Mouse (Mus musculus): Measurements from ENCODE around the gene Gm42420. TPM values are rescaled to one million over a fixed set of nuclear protein-coding genes. Genes with fewer than 3 reads are reported as not detected.

Gm42420 gene
- polyA plus RNA-seq, 1 experiment, result 0.22 TPM

- Histone ChIP-seq H3K79me2 (ENCODE audit: control insufficient read depth, insufficient read depth) (no peaks in the 10 kb centered on the region), H3K36me3 (ENCODE audit: control insufficient read depth, insufficient read depth) (no peaks in the 10 kb centered on the region), H3ac (ENCODE audit: control insufficient read depth, insufficient read length) (no peak overlapping the region), H3K4me3 (no peak overlapping the region), H3K27me3 (ENCODE audit: control insufficient read depth, insufficient read depth, insufficient read length) (peaks cover 4% of the 10 kb centered on the region), H3K4me2 (ENCODE audit: low read depth) (no peak overlapping the region)
- TF ChIP-seq CEBPB (IDR thresholded peaks at IDR 0.05; ENCODE audit: insufficient read depth, poor library complexity, severe bottlenecking) (no peak), USF1 (IDR thresholded peaks at IDR 0.05; ENCODE audit: low read depth) (no peak), MYOG (IDR thresholded peaks at IDR 0.05; ENCODE audit: control insufficient read depth in 1 of 3, insufficient read depth in 1 of 3, insufficient read length in 2 of 3, low read depth in 2 of 3) (no peak), TCF3 (IDR thresholded peaks at IDR 0.05; ENCODE audit: insufficient read length, low read depth) (no peak), POLR2A (IDR thresholded peaks at IDR 0.05; ENCODE audit: insufficient read length, low read depth) (no peak), MAX (IDR thresholded peaks at IDR 0.05; ENCODE audit: low read depth) (no peak), SRF (IDR thresholded peaks at IDR 0.05; ENCODE audit: control insufficient read depth, insufficient read length, low read depth) (no peak), POLR2AphosphoS2 (IDR thresholded peaks at IDR 0.05; ENCODE audit: insufficient read length, low read depth) (no peak), TCF12 (IDR thresholded peaks at IDR 0.05; ENCODE audit: insufficient read depth, poor library complexity, severe bottlenecking) (no peak), REST (IDR thresholded peaks at IDR 0.05; ENCODE audit: insufficient read depth, insufficient read length) (no peak), E2F4 (IDR thresholded peaks at IDR 0.05; ENCODE audit: insufficient read depth) (no peak), MYOD1 (IDR thresholded peaks at IDR 0.05; ENCODE audit: control insufficient read depth in 1 of 3, insufficient read length in 2 of 3, low read depth in 2 of 3) (no peak)
Observed at GRCm38 (mm10) chr6:39567528-39567927, 18.0 kb upstream of the Gm42420 start.

- Histone ChIP-seq H3K79me2 (ENCODE audit: control insufficient read depth, insufficient read depth) (no peaks in the 10 kb centered on the region), H3K36me3 (ENCODE audit: control insufficient read depth, insufficient read depth) (no peaks in the 10 kb centered on the region), H3K4me2 (ENCODE audit: low read depth) (no peak overlapping the region), H3K27me3 (ENCODE audit: control insufficient read depth, insufficient read depth, insufficient read length) (peaks cover 4% of the 10 kb centered on the region), H3ac (ENCODE audit: control insufficient read depth, insufficient read length) (no peak overlapping the region), H3K4me3 (no peak overlapping the region)
- no peak for TF ChIP-seq REST (IDR thresholded peaks at IDR 0.05; ENCODE audit: insufficient read depth, insufficient read length)
- TF ChIP-seq POLR2AphosphoS2 (IDR thresholded peaks at IDR 0.05; ENCODE audit: insufficient read length, low read depth), result no peak
- no peak for TF ChIP-seq MYOG (IDR thresholded peaks at IDR 0.05; ENCODE audit: control insufficient read depth in 1 of 3, insufficient read depth in 1 of 3, insufficient read length in 2 of 3, low read depth in 2 of 3)
- TF ChIP-seq POLR2A (IDR thresholded peaks at IDR 0.05; ENCODE audit: insufficient read length, low read depth), result no peak
- TF ChIP-seq E2F4 (IDR thresholded peaks at IDR 0.05; ENCODE audit: insufficient read depth), result no peak
- no peak for TF ChIP-seq SRF (IDR thresholded peaks at IDR 0.05; ENCODE audit: control insufficient read depth, insufficient read length, low read depth)
- TF ChIP-seq CEBPB (IDR thresholded peaks at IDR 0.05; ENCODE audit: insufficient read depth, poor library complexity, severe bottlenecking), result no peak
- TF ChIP-seq MYOD1 (IDR thresholded peaks at IDR 0.05; ENCODE audit: control insufficient read depth in 1 of 3, insufficient read length in 2 of 3, low read depth in 2 of 3), result no peak
- no peak for TF ChIP-seq TCF3 (IDR thresholded peaks at IDR 0.05; ENCODE audit: insufficient read length, low read depth)
- no peak for TF ChIP-seq MAX (IDR thresholded peaks at IDR 0.05; ENCODE audit: low read depth)
Observed at GRCm38 (mm10) chr6:39570426-39570825, 15.1 kb upstream of the Gm42420 start.

GRCm38 (mm10) chr6:39573791-39574554 lies 11.6 kb upstream of the Gm42420 start, which contains the start of gene Adck2:
Adck2 (plus strand) TSS chr6:39573873.
- TF ChIP-seq POLR2AphosphoS2 (IDR thresholded peaks at IDR 0.05; ENCODE audit: insufficient read length, low read depth) (peak; percentile 90), POLR2A (IDR thresholded peaks at IDR 0.05; ENCODE audit: insufficient read length, low read depth) (peak; percentile 92), MYOD1 (IDR thresholded peaks at IDR 0.05; ENCODE audit: control insufficient read depth in 1 of 3, insufficient read length in 2 of 3, low read depth in 2 of 3) (no peak)
- peak within 1 kb of the TSS; percentile 92 for H3K4me2 ChIP-seq (ENCODE audit: low read depth)
- no peaks in the 10 kb centered on the region for H3K79me2 ChIP-seq (ENCODE audit: control insufficient read depth, insufficient read depth)
- no peaks in the 10 kb centered on the region for H3K36me3 ChIP-seq (ENCODE audit: control insufficient read depth, insufficient read depth)
- H3K4me3 ChIP-seq, result peak within 1 kb of the TSS; percentile 61
- H3ac ChIP-seq (ENCODE audit: control insufficient read depth, insufficient read length), result peak within 1 kb of the TSS; percentile 49
- H3K27me3 ChIP-seq (ENCODE audit: control insufficient read depth, insufficient read depth, insufficient read length), result no peaks in the 10 kb centered on the region

GRCm38 (mm10) chr6:39574555-39574869 lies 11.0 kb upstream of the Gm42420 start:
- peak overlapping the region; percentile 61 for H3K4me3 ChIP-seq
- no peaks in the 10 kb centered on the region for H3K36me3 ChIP-seq (ENCODE audit: control insufficient read depth, insufficient read depth)
- peak overlapping the region; percentile 84 for H3K4me2 ChIP-seq (ENCODE audit: low read depth)
- peak overlapping the region; percentile 49 for H3ac ChIP-seq (ENCODE audit: control insufficient read depth, insufficient read length)
- H3K27me3 ChIP-seq (ENCODE audit: control insufficient read depth, insufficient read depth, insufficient read length), result no peaks in the 10 kb centered on the region
- H3K79me2 ChIP-seq (ENCODE audit: control insufficient read depth, insufficient read depth), result no peaks in the 10 kb centered on the region
- TF ChIP-seq SRF (IDR thresholded peaks at IDR 0.05; ENCODE audit: control insufficient read depth, insufficient read length, low read depth) (no peak), MAX (IDR thresholded peaks at IDR 0.05; ENCODE audit: low read depth) (no peak), USF1 (IDR thresholded peaks at IDR 0.05; ENCODE audit: low read depth) (no peak), POLR2A (IDR thresholded peaks at IDR 0.05; ENCODE audit: insufficient read length, low read depth) (no peak), REST (IDR thresholded peaks at IDR 0.05; ENCODE audit: insufficient read depth, insufficient read length) (no peak), CEBPB (IDR thresholded peaks at IDR 0.05; ENCODE audit: insufficient read depth, poor library complexity, severe bottlenecking) (no peak), MYOG (IDR thresholded peaks at IDR 0.05; ENCODE audit: control insufficient read depth in 1 of 3, insufficient read depth in 1 of 3, insufficient read length in 2 of 3, low read depth in 2 of 3) (no peak), MYOD1 (IDR thresholded peaks at IDR 0.05; ENCODE audit: control insufficient read depth in 1 of 3, insufficient read length in 2 of 3, low read depth in 2 of 3) (no peak), TCF12 (IDR thresholded peaks at IDR 0.05; ENCODE audit: insufficient read depth, poor library complexity, severe bottlenecking) (no peak), POLR2AphosphoS2 (IDR thresholded peaks at IDR 0.05; ENCODE audit: insufficient read length, low read depth) (no peak), E2F4 (IDR thresholded peaks at IDR 0.05; ENCODE audit: insufficient read depth) (no peak), TCF3 (IDR thresholded peaks at IDR 0.05; ENCODE audit: insufficient read length, low read depth) (no peak)
